Mouse (Mus musculus) liver (tissue): ENCODE data around the gene Vmn1r168.
"Not testable (repeated sequence)": the region's sequence is repeated elsewhere in the genome, so short reads cannot be mapped to it uniquely, and the experiment has no call there.

ENCODE experiments used
- DNase-seq: peaks from one replicate; pipeline ENCODE4 v3.0.0-alpha.2; 2020; ENCODE audit warnings: mixed read lengths

The Vmn1r168 gene

DNA sequence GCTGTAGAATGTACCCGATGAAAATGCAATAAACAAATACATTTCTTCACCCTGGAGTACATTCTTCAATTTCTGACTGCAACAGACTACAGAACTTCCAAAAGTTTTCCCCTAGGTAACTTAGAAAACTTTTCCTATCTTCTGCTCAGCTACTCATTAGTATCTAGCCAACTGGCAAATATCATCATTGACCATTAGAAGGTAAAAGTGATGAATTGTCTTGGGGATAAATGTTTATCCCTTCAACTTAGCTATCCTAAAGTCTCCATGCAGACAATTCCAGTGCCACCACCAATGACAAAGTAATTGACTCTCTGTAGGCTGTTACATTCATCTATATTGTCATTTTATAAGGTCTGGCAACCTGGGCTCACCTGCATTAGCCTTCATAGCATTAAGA, at the start of gene Vmn1r168:
Gene Vmn1r168 (plus strand): TSS at position 301 of the 400 bp plus-strand sequence.
- DNase-seq, result not testable (repeated sequence)

DNA sequence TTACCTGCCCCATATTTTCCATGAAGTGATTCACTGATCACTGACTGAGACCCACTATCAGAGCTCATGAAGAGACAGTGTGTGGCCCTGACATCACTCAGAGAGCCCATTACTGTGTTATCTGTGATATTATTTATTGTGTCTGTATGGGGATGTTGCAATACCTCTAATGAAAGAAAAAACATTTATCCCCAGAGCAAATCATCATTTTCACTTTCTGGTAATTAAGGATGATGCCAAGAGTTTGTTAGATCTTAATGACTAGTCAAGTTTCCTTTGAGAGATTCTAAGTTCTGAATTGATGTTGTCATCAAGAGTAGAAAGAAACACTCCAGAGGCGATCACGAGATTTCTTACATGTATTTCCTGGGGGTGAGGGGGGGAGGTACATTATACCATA, 32.4 kb upstream of the Vmn1r168 start, which contains the start of gene Vmn1r167:
Gene Vmn1r167 (minus strand): TSS at position 101 of the 400 bp plus-strand sequence.
- not testable (repeated sequence) for DNase-seq

DNA sequence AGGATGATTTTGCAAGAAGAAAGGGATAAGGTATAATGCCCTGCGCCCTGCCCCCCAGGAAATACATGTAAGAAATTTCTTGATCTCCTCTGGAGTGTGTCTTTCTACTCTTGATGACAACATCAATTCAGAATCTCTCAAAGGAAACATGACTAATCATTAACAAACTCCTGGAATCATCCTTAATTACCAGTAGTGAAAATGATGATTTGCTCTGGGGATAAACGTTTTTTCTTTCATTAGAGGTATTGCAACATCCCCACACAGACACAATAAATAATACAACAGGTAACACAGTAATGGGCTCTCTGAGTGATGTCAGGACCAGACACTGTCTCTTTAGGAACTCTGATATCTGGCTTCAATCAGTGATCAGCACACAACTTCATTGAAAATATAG, 35.7 kb downstream of the Vmn1r168 start, which contains the start of gene Vmn1r169:
Gene Vmn1r169 (plus strand): TSS at position 301 of the 400 bp plus-strand sequence.
- DNase-seq, result not testable (repeated sequence)
